Mouse (Mus musculus) intestine, postnatal 0 days (tissue): Measurements from ENCODE around the gene Kyat3. TPM values are rescaled to one million over a fixed set of nuclear protein-coding genes. Genes with fewer than 3 reads are reported as not detected.
"Not testable (repeated sequence)": the region's sequence is repeated elsewhere in the genome, so short reads cannot be mapped to it uniquely, and the experiment has no call there.

ENCODE experiments used
- ATAC-seq: fragments of 200-750 bp; cut with Nextera tagmentation; 2 replicates; pipeline ENCODE4 v1.8.0; 2017; ENCODE audit warnings: mild to moderate bottlenecking, moderate TSS enrichment, moderate library complexity
- H3K27ac ChIP-seq: fragments of 300-500 bp; sonication (generic); 2 replicates; pipeline ENCODE4 v1.5.1; 2014; ENCODE audit warnings: mild to moderate bottlenecking, low read depth, low read length, moderate library complexity
- H3K27me3 ChIP-seq: fragments of 300-500 bp; sonication (generic); replicated peaks from 2 replicates; pipeline ENCODE4 v1.6.1; 2014; ENCODE audit warnings: low read length, mixed read lengths; ENCODE audit not compliant: control insufficient read depth, insufficient read depth
- H3K36me3 ChIP-seq: fragments of 300-500 bp; sonication (generic); 2 replicates; pipeline ENCODE4 v1.6.1; 2014; ENCODE audit warnings: mild to moderate bottlenecking, moderate library complexity; ENCODE audit not compliant: control insufficient read depth, insufficient read depth
- H3K4me1 ChIP-seq: fragments of 300-500 bp; sonication (generic); replicated peaks from 2 replicates; pipeline ENCODE4 v1.6.1; 2014; ENCODE audit warnings: antibody characterized with exemption, low read length, mixed read lengths; ENCODE audit not compliant: control insufficient read depth, insufficient read depth
- H3K4me2 ChIP-seq: fragments of 300-500 bp; sonication (generic); replicated peaks from 2 replicates; pipeline ENCODE4 v1.6.1; 2014; ENCODE audit warnings: low read depth, mild to moderate bottlenecking, moderate library complexity
- H3K4me3 ChIP-seq: fragments of 300-500 bp; sonication (generic); 2 replicates; pipeline ENCODE4 v1.5.1; 2014; ENCODE audit warnings: low read depth, low read length
- H3K9ac ChIP-seq: fragments of 300-500 bp; sonication (generic); 2 replicates; pipeline ENCODE4 v1.6.1; 2014; ENCODE audit warnings: mild to moderate bottlenecking, low read depth, low read length
- H3K9me3 ChIP-seq: fragments of 300-500 bp; sonication (generic); 2 replicates; pipeline ENCODE4 v1.6.1; 2016; ENCODE audit warnings: mixed run types; ENCODE audit not compliant: control insufficient read depth
- CTCF ChIP-seq: sonication (generic); IDR thresholded peaks from 2 replicates; pipeline ENCODE4 v1.5.1; 2016; ENCODE audit warnings: low read depth, mild to moderate bottlenecking, control low read depth, antibody characterized with exemption, moderate library complexity
- WGBS: fragments of 180-500 bp; shearing (Covaris S2); extraction: QIAGEN DNeasy Blood & Tissue Kit; methylation state at CpG from one replicate; pipeline ENCODE4 v1.1.7; 2014; 5-methylcytosine and 5-hydroxymethylcytosine counted together
- polyA plus RNA-seq: library from polyadenylated mRNA; unstranded; fragments of >200 nt; fragmentation: Nextera tagmentation; extraction: Ambion mirVana; gene quantifications from 2 replicates; pipeline ENCODE4 v1.2.1, GENCODE M21; 2015

Gene Kyat3
- polyA plus RNA-seq, 1 experiment from 2014 or later, result 2.0 TPM

GRCm38 (mm10) chr3:142701407-142701989 lies 647 bp downstream of the Kyat3 start:
- TF ChIP-seq CTCF, result no peak
- Histone ChIP-seq H3K9ac (peak overlapping the region; percentile 58; the same call in 1 of the 2 replicates), H3K4me3 (peak overlapping the region; percentile 56), H3K9me3 (no peaks in the 10 kb centered on the region), H3K4me2 (peak overlapping the region; percentile 89), H3K4me1 (peaks cover 11% of the 10 kb centered on the region), H3K36me3 (no peaks in the 10 kb centered on the region), H3K27ac (no peak overlapping the region), H3K27me3 (no peaks in the 10 kb centered on the region)
- WGBS, result 20% methylated on average over 15 of the region's 15 CpGs
- ATAC-seq, result no peak

DNA sequence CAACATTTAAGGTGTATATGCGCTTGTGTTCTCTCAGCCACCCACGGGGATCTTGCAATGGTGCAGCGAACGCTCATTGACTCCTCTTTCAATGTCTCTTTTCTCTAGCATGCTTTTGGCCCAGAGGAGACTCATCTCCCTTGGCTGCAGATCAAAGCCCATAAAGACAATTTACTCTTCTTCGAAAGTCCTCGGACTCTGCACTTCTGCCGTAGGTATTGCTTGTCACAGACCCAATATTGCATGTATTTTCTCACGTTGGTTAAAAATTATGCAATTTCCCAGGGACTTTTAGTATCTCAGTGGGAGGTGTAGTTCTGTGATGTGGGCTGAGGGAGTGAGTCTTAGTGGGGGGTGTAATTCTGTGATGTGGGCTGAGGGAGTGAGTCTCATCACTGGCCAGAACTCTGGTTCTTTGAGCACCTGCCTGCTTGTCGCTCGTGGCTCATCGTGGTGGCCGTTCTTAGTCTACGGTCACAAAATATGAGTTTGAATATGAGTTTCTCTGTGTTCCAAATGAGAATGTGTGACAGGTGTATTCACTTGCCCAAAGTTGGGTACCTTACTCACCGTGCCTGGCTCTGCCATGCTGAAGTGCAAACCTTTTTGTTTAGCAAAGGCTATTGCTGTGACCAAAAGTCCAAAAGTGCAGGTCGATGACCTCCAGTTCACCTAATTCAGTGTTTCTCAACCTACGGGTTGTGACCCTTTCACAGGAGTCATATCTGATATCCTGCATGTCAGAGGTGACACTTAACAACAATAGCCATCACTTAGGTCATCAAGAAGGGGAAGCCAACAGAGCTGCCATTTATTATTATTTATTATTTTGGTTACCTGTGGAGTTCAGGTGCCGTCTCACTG lies 6.0 kb downstream of the Kyat3 start:
- no peak for TF ChIP-seq CTCF
- no peak overlapping the region for H3K4me2 ChIP-seq
- no peak overlapping the region for H3K27ac ChIP-seq
- no peaks in the 10 kb centered on the region for H3K4me1 ChIP-seq
- 88% methylated on average over 17 of the region's 17 CpGs for WGBS
- no peak overlapping the region for H3K9ac ChIP-seq
- ATAC-seq, result no peak
- no peaks in the 10 kb centered on the region for H3K36me3 ChIP-seq
- no peaks in the 10 kb centered on the region for H3K9me3 ChIP-seq
- H3K27me3 ChIP-seq, result no peaks in the 10 kb centered on the region
- H3K4me3 ChIP-seq, result no peak overlapping the region

GRCm38 (mm10) chr3:142708181-142708848 lies 7.5 kb downstream of the Kyat3 start:
- H3K4me2 ChIP-seq, result 0 out of 2 replicates have a peak overlapping the region, but pooled peaks have one; percentile 3
- not testable (repeated sequence) for H3K27ac ChIP-seq, H3K36me3 ChIP-seq, H3K9ac ChIP-seq, H3K9me3 ChIP-seq, H3K4me1 ChIP-seq, ATAC-seq, H3K4me3 ChIP-seq, H3K27me3 ChIP-seq
- WGBS, result 82% methylated on average over 13 of the region's 13 CpGs

DNA sequence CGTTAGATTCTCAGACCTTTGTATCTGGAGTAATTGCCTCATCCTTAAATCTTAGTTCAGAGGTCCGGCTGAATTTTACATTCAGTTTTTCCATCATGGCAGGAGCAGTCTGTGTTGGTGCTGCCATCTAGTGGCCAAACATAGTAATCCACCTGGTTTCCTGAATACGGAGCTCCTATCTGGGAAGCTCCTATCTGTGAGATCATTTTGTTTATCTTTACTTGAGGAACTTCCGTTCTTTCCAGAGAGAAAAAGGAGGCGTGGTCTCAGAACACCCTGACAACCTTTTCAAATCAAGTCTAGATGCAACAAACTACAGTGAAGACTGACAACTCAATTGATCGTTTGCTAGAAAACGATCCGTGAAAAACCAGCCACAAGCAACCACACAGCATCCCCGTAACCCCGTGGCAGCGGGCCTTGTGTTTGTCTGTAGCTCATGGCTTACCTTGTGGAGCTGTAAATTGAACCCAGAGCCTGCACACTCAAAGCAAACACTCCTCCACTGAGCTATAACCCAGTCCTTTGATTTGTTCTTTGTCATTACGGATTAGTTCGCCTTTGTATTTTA lies 8.1 kb downstream of the Kyat3 start:
- 0 out of 2 replicates have a peak overlapping the region, but pooled peaks have one; percentile 3 for H3K4me2 ChIP-seq
- H3K9ac ChIP-seq, result no peak overlapping the region
- no peaks in the 10 kb centered on the region for H3K27me3 ChIP-seq
- no peaks in the 10 kb centered on the region for H3K4me1 ChIP-seq
- no peaks in the 10 kb centered on the region for H3K36me3 ChIP-seq
- ATAC-seq, result no peak
- no peak overlapping the region for H3K27ac ChIP-seq
- no peak overlapping the region for H3K4me3 ChIP-seq
- 43% methylated on average over 13 of the region's 13 CpGs for WGBS
- peak; percentile 90 for TF ChIP-seq CTCF
- H3K9me3 ChIP-seq, result no peaks in the 10 kb centered on the region

DNA sequence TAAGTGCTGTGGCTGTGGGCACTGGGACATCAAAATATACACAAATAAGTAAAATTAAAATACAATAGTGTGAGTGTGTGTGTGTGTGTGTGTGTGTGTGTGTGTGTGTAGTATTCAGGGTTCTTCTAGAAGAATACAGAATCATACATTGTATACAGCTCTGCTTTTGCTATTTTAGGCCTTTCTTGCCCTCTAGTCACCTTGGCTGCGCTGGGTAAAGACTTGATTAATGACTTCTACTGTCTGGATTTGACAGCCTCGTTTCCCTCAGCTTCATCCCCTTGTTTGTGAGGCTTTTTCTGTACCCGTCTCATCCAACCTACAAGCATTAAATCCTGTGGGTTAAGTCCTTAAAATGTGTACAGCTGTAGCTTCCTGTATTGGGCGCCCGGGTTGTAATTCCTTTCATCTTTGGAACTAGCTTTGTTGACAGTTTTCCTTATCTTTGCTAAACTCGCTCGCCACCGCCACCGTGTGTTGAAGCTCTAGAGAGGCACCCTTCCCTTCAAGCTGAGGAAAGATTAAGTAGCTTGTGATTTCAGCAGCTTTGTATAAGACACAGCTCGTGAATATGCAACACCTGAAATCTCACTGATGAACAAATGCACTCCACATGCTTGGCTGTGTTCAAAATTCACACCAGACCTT lies 9.6 kb downstream of the Kyat3 start:
- peak; percentile 83 for TF ChIP-seq CTCF
- H3K9me3 ChIP-seq, result no peaks in the 10 kb centered on the region

More for the DNA sequence above, 9.6 kb downstream of the Kyat3 start:
- no peaks in the 10 kb centered on the region for H3K27me3 ChIP-seq
- no peak overlapping the region for H3K4me3 ChIP-seq
- peak; percentile 68 for ATAC-seq
- H3K4me1 ChIP-seq, result no peaks in the 10 kb centered on the region
- no peak overlapping the region for H3K4me2 ChIP-seq
- H3K9ac ChIP-seq, result no peak overlapping the region
- 13% methylated on average over 10 of the region's 10 CpGs for WGBS
- no peak overlapping the region for H3K27ac ChIP-seq
- no peaks in the 10 kb centered on the region for H3K36me3 ChIP-seq
